Mouse (Mus musculus): Measurements from ENCODE around the gene Thumpd3. TPM values are rescaled to one million over a fixed set of nuclear protein-coding genes. Genes with fewer than 3 reads are reported as not detected.

Gene Thumpd3
- polyA plus RNA-seq, 1 experiment from 2014 or later, result 57.1 TPM

DNA sequence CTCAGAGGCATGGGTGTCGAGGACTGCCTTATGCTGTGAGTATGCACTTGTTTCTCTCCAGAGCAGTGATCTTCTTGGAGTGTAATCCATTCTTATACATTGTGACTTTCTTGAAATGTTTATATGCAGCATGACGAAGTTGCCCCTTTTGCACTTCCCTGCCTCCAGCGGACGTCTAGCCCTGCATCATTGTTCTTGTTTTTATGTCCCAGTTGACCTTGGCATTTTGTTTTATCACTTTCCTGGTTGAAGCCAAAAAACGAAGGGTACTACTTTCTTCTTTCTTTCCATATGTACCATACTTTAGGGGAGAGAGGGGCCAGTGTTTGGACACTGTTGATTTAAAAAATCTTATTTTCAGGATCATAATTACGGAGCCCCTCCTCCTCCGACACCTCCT lies 63.9 kb downstream of the Thumpd3 start:
- WGBS, result 95% methylated on average over 7 of the region's 7 CpGs

More for the DNA sequence above, 63.9 kb downstream of the Thumpd3 start:
- Histone ChIP-seq H3K9me3 (ENCODE audit: control insufficient read depth, low read length) (no peaks in the 10 kb centered on the region), H3K36me3 (ENCODE audit: control insufficient read depth, insufficient read depth, low read length) (peaks cover 15% of the 10 kb centered on the region), H3K4me2 (no peak overlapping the region), H3K27ac (ENCODE audit: low read depth, low read length) (no peak overlapping the region), H3K4me1 (ENCODE audit: control insufficient read depth, insufficient read depth, low read length) (no peaks in the 10 kb centered on the region), H3K9ac (ENCODE audit: low read length) (no peak overlapping the region), H3K4me3 (ENCODE audit: low read depth, low read length) (no peak overlapping the region), H3K27me3 (ENCODE audit: control insufficient read depth, insufficient read depth, low read length) (no peaks in the 10 kb centered on the region)
- DNase-seq (ENCODE audit: low spot score, missing footprints) (no peak), ATAC-seq (ENCODE audit: low FRiP score) (no peak)

Other genes starting within 250 kb of the Thumpd3 start
- 48.9 and 54.9 TPM in 2 replicates for gene Srgap3, start 99.0 kb upstream of the Thumpd3 start, polyA plus RNA-seq (2014; fragmentation: Nextera tagmentation; extraction: Ambion mirVana)
- gene Setd5, start 31.1 kb downstream of the Thumpd3 start, polyA plus RNA-seq (2014; fragmentation: Nextera tagmentation; extraction: Ambion mirVana), result 75.0 and 75.5 TPM in 2 replicates
- 7.6 TPM in 2 replicates for gene Lhfpl4, start 149.2 kb downstream of the Thumpd3 start, polyA plus RNA-seq (2014; fragmentation: Nextera tagmentation; extraction: Ambion mirVana)
- 44.2 and 46.3 TPM in 2 replicates for gene Mtmr14, start 191.6 kb downstream of the Thumpd3 start, polyA plus RNA-seq (2014; fragmentation: Nextera tagmentation; extraction: Ambion mirVana)
- 0.07 and 0.08 TPM in 2 replicates for gene Cpne9, start 236.1 kb downstream of the Thumpd3 start, polyA plus RNA-seq (2014; fragmentation: Nextera tagmentation; extraction: Ambion mirVana)